In genomic region chr3:150151823-150152158, GRCm38 (mm10) we compare ENCODE assay signal across 17 mouse cellular contexts.
"Had no signal": no experiment of that assay in that cellular context is flagged by ENCODE, and none has a peak within 500 bp of the region (broad histone marks: within the 10 kb centered on the region; RNA-seq: fewer than 3 reads in every experiment).

No protein-coding gene starts in this region.

- H3K9me3 ChIP-seq: midbrain, embryonic 10.5 days; midbrain, embryonic 12.5 days; neural tube, embryonic 13.5 days; neural tube, embryonic 15.5 days had no signal

- H3K9ac ChIP-seq: lung, embryonic 14.5 days; midbrain, embryonic 12.5 days; neural tube, embryonic 13.5 days; neural tube, embryonic 15.5 days had no signal

- H3K36me3 ChIP-seq: midbrain, embryonic 10.5 days; midbrain, embryonic 12.5 days; neural tube, embryonic 13.5 days; neural tube, embryonic 15.5 days had no signal

- H3K27ac ChIP-seq: midbrain, embryonic 10.5 days; midbrain, embryonic 12.5 days; neural tube, embryonic 13.5 days; neural tube, embryonic 15.5 days had no signal

- H3K4me1 ChIP-seq: midbrain, embryonic 10.5 days; midbrain, embryonic 12.5 days had no signal

- H3K4me3 ChIP-seq: midbrain, embryonic 10.5 days; midbrain, embryonic 12.5 days; myocyte; neural tube, embryonic 13.5 days; neural tube, embryonic 15.5 days had no signal

- H3K4me2 ChIP-seq: lung, embryonic 14.5 days; midbrain, embryonic 12.5 days; neural tube, embryonic 13.5 days; neural tube, embryonic 15.5 days had no signal

- DNase-seq: lung, adult 18-20 months; lung, postnatal 4 days; midbrain, embryonic 14.5 days; right cerebral cortex, adult 18-20 months; right cerebral cortex, postnatal 25 days; right cerebral cortex, postnatal 4 days; spleen, adult 18-20 months; thymus, adult 18-20 months; thymus, postnatal 14 days; thymus, postnatal 36 days had no signal

- ATAC-seq: midbrain, embryonic 16.5 days had no signal

- H3K27me3 ChIP-seq: midbrain, embryonic 12.5 days; neural tube, embryonic 13.5 days; neural tube, embryonic 15.5 days had no signal
